Mouse (Mus musculus) olfactory bulb, adult 2 months (tissue): ENCODE results near the gene Tepsin. TPM values are rescaled to one million over a fixed set of nuclear protein-coding genes. Genes with fewer than 3 reads are reported as not detected.

ENCODE experiments used
- H3K27ac ChIP-seq: fragments of 200-500 bp; 2 replicates; pipeline ENCODE4 v1.5.1; 2012; ENCODE audit warnings: low read depth, low read length; ENCODE audit not compliant: insufficient read depth
- H3K4me1 ChIP-seq: fragments of 200-500 bp; 2 replicates; pipeline ENCODE4 v1.6.1; 2012; ENCODE audit warnings: low read length; ENCODE audit not compliant: control insufficient read depth, insufficient read depth
- H3K4me3 ChIP-seq: fragments of 200-500 bp; 2 replicates; pipeline ENCODE4 v1.5.1; 2012; ENCODE audit warnings: mild to moderate bottlenecking, low read depth, low read length, moderate library complexity; ENCODE audit not compliant: insufficient read depth
- CTCF ChIP-seq: fragments of 200-500 bp; IDR thresholded peaks from 2 replicates; pipeline ENCODE4 v1.5.1; 2012; ENCODE audit warnings: low read depth, mild to moderate bottlenecking, low read length, moderate library complexity; ENCODE audit not compliant: insufficient read depth
- POLR2A ChIP-seq: fragments of 200-500 bp; IDR thresholded peaks from 2 replicates; pipeline ENCODE4 v1.6.1; 2012; ENCODE audit warnings: mild to moderate bottlenecking, low read depth, low read length, moderate library complexity; ENCODE audit not compliant: insufficient read depth
- WGBS: fragments of 180-500 bp; shearing (Covaris S2); methylation state at CpG from one replicate; pipeline ENCODE4 v1.1.7; 2018; 5-methylcytosine and 5-hydroxymethylcytosine counted together
- polyA plus RNA-seq: library from polyadenylated mRNA; stranded (reverse); fragments of >200 nt; gene quantifications from 2 replicates; pipeline ENCODE4 v1.2.4, GENCODE M21; 2012; ENCODE audit warnings: low replicate concordance; ENCODE audit not compliant: missing spikeins, insufficient read depth, insufficient read length

The Tepsin gene
- polyA plus RNA-seq, result not detected in 2 replicates

DNA sequence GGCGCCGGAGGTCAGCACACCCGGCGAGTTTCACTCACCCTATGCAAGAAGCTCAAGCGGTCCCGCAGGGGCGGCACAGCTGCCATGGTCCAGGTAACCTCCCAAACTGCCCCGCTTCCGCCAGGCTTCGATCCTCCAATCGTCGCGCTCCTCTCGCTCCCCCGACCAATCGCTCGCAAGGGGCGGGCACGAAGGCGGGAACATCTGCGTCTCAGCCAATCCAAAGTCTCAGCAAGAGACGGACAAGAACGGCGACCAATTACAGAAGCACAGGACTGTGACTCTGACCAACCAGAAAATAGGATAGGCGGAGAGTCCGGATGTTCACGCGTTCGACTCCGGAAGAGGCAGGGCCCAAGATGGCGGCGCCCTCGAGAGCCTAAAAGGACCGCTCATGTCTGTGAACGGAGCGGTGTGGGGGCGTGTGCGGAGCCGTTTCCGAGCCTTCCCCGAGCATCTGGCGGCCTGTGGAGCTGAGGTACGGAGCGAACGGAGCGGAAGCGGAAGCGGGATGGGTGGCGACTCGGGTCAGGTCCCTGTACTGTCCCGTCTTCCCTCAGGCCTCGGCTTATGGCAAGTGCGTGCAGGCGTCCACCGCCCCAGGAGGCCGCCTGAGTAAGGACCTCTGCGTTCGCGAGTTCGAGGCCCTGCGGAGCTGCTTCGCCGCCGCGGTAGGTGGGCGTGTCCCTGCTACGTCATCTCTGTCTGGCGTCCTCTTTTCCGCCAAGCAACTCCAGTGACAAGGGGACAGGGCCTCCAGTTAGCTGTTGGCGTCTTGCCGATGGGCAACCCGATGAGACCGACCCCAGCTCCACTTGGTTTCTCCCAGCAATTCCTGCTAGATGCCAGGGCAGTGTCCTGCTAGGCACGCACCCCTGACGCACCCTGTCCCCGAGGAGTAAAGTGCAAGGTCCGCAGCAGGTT is at the start of gene Tepsin, which contains the start of gene Ndufaf8:
Gene Tepsin (minus strand): TSS at position 144 of the 924 bp plus-strand sequence.
Gene Ndufaf8 (plus strand): TSS at position 341 of the 924 bp plus-strand sequence.
- TF ChIP-seq POLR2A (peak; percentile 26; the same call in 1 of the 2 replicates), CTCF (0 out of 2 replicates have a peak, but pooled peaks have one; percentile 15)
- peak within 1 kb of the TSS; percentile 80 for H3K4me3 ChIP-seq
- WGBS, result under 1% methylated on average over 77 of the region's 77 CpGs
- H3K27ac ChIP-seq, result peak within 1 kb of the TSS; percentile 61
- H3K4me1 ChIP-seq, result peaks cover 15% of the 10 kb centered on the region

DNA sequence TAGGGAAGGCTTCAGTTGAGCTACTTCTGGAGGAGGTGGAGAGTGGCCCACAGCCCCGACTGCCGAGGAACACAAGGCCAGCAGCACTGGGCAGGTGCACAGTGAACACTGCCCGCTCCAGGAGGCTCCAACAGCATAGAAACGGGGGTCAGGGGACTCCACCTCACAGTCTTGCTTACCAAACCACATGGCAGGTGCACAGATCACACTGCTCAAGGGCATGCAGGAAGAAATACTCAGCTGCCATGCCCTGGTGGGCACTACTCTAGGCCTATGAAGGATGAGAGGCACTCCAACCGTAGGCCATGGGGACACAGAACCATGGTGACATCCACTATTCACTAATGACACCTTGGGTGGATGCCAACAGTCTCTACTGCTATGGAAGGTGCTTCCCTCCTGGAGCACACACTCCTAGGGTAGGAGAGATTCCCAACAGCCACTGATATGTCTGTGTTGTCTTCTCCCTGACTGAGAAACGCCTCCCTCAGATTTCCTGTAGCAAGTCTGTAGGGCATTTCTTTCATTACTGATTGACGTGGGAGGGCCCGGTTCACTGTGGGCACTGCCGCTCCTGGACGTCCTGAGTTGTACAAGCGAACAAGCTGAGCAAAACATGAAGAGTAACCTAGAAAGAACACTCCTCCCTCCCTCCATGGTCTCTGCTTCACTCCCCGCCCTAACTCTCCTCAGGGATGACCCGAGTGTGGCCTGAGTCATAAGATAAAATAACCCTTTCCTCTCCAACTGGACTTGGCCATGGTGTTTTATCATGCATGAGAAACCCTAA is 45.4 kb upstream of the Tepsin start:
- Histone ChIP-seq H3K4me1 (peaks cover 24% of the 10 kb centered on the region), H3K4me3 (no peak overlapping the region), H3K27ac (no peak overlapping the region)
- 80% methylated on average over 13 of the region's 13 CpGs for WGBS
- TF ChIP-seq CTCF, result no peak
- TF ChIP-seq POLR2A, result no peak

DNA sequence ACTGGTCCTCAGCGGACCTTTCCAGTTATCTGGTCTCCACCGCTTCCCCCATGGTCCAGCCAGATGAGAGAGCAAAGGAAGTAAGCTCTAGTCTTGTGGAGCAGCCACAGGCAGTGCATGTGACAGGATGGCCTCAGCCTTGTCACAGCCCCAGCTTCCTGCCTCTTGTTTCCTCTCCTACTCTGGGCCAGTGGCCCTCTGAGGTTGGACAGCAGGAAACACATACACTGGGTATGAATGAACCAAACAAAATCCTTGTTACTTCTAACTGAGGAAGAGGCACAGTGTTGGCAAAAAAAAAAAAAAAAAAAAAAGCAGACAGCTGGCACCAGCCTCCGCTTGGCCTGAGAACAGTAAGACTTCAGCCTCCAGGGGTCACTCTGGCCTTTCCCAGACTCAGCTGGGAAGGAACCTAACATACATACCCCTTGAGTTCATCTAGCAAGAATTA is 44.1 kb upstream of the Tepsin start:
- WGBS, result 67% methylated on average over 3 of the region's 3 CpGs
- H3K27ac ChIP-seq, result no peak overlapping the region
- no peak overlapping the region for H3K4me3 ChIP-seq
- no peak for TF ChIP-seq POLR2A
- no peak for TF ChIP-seq CTCF
- peaks cover 31% of the 10 kb centered on the region for H3K4me1 ChIP-seq

GRCm38 (mm10) chr11:120140255-120140654 is 41.7 kb upstream of the Tepsin start:
- TF ChIP-seq POLR2A, result no peak
- no peak for TF ChIP-seq CTCF
- H3K4me3 ChIP-seq, result no peak overlapping the region
- 80% methylated on average over 6 of the region's 6 CpGs for WGBS
- peaks cover 47% of the 10 kb centered on the region for H3K4me1 ChIP-seq
- H3K27ac ChIP-seq, result no peak overlapping the region

DNA sequence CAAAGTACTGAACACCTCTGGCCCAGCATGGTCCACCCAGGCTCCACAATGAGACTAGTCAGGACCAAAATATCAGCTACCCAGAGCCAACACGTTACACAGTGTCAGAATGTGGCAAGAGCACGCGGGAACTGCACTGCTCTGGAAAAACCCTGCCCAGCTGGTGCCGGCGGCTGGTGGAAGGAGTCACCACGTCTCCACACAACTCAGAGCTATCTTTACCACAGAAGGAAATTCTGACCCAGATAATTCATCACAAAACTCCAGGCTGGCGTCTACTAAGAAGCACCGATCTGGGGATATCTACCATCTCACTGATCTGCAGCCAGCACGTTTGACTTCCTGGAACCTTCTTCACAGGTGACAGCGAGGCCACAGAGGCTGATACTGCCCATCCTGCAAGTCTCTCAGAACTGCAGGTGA is 40.8 kb upstream of the Tepsin start:
- Histone ChIP-seq H3K4me3 (no peak overlapping the region), H3K27ac (no peak overlapping the region), H3K4me1 (peaks cover 44% of the 10 kb centered on the region)
- 41% methylated on average over 10 of the region's 10 CpGs for WGBS
- TF ChIP-seq CTCF (no peak), POLR2A (no peak)

DNA sequence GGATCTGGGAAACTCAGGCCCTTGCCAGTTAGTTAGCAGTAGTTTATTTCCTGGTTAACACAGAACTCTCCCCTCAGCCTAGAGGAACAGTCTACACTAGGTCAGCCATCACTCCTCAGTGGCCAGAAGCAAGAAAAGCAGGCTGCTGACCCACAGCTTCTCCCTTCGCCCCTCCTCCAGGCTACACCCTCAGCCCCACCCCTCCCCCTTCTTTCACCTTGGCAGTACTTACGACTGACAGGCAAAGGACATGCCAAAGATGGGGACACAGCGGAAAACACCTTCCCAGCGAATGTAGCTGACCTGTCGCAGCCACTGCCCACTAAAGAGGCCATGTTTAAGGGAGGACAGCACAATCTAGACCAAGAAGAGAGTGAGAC is 39.1 kb upstream of the Tepsin start:
- no peak overlapping the region for H3K27ac ChIP-seq
- peaks cover 41% of the 10 kb centered on the region for H3K4me1 ChIP-seq
- TF ChIP-seq POLR2A, result no peak
- TF ChIP-seq CTCF, result no peak
- H3K4me3 ChIP-seq, result no peak overlapping the region
- 78% methylated on average over 5 of the region's 5 CpGs for WGBS

DNA sequence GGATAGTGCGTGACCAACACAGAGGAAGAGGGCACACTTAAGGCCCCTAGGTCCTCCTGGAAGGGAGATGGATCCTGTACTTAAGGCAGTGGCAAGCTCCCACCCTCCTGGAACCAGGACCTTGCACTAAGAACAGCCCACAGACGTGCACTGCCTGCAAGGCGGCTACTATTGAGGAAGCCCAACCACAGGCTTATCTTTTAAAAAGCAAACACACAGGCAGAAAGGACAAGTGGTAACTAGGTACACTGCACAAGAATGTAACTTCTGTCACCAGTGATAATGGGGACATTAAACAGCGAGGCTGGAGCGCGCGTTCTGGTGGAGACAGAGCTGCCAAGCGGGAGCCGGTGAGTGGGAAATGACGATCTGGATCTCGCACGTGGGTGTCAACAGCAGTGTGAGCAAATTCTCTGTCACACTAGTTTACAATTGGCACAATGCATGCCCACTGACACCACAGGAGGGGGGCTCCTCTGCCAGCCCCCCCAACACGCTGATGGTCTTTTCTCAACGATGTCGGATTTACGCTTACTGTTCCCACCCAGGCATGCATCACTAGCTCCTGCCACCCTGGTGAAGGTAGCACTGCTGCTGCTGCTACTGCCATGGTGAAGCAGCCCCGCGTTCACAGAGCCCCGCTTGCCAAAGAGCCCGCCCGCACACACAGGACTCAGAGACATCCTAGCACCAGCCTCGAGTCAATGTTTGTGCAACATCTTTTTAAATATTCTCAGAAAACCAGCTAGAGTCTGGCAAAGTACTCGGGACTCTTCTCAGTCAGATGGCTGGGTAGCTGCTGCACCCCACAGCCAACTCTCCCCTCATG is 38.5 kb upstream of the Tepsin start:
- 46% methylated on average over 23 of the region's 23 CpGs for WGBS
- Histone ChIP-seq H3K4me3 (no peak overlapping the region), H3K27ac (no peak overlapping the region), H3K4me1 (peaks cover 37% of the 10 kb centered on the region)
- TF ChIP-seq POLR2A, result no peak
- no peak for TF ChIP-seq CTCF

- 77% methylated on average over 8 of the region's 8 CpGs for WGBS
- no peak for TF ChIP-seq POLR2A
- TF ChIP-seq CTCF, result no peak
- H3K27ac ChIP-seq, result no peak overlapping the region
Measured at GRCm38 (mm10) chr11:120136195-120136594, 37.7 kb upstream of the Tepsin start.

More at GRCm38 (mm10) chr11:120136195-120136594, 37.7 kb upstream of the Tepsin start:
- no peak overlapping the region for H3K4me3 ChIP-seq
- H3K4me1 ChIP-seq, result peaks cover 37% of the 10 kb centered on the region
